Mouse (Mus musculus) megakaryocyte, embryonic 14.5 days (primary cell): Measurements from ENCODE around the gene Slc7a1.

Experiments used
- FLI1 ChIP-seq: IDR thresholded peaks from 2 replicates; pipeline ENCODE4 v1.6.1; 2012; ENCODE audit warnings: low read length, inconsistent platforms, mixed read lengths
- GATA1 ChIP-seq: IDR thresholded peaks from 3 replicates; pipeline ENCODE4 v1.6.1; 2012; ENCODE audit warnings: mixed read lengths, low read length, inconsistent platforms, borderline replicate concordance

GRCm38 (mm10) chr5:148375480-148375879 lies 24.2 kb downstream of the Slc7a1 start:
- TF ChIP-seq GATA1 (no peak), FLI1 (no peak)
